Mouse (Mus musculus) lung, embryonic 16.5 days (tissue): ENCODE measurements at regions not wholly inside any gene's neighbourhood (a gene's known extent, or its start where the extent isn't known, plus 50 kb on each side); places are given as distances from the start of the nearest gene placed in this dataset.

Source experiments
- ATAC-seq: fragments of 200-750 bp; cut with Nextera tagmentation; 2 replicates; pipeline ENCODE4 v1.8.0; 2017; ENCODE audit warnings: low read depth, mild to moderate bottlenecking, moderate library complexity
- H3K27ac ChIP-seq: fragments of 300-500 bp; sonication (generic); 2 replicates; pipeline ENCODE4 v1.5.1; 2014; ENCODE audit warnings: mild to moderate bottlenecking, control low read depth, low read length
- H3K27me3 ChIP-seq: fragments of 300-500 bp; sonication (generic); 2 replicates; pipeline ENCODE4 v1.6.1; 2014; ENCODE audit warnings: low read depth, low read length, mixed read lengths; ENCODE audit not compliant: control insufficient read depth, insufficient read depth
- H3K36me3 ChIP-seq: fragments of 300-500 bp; sonication (generic); 2 replicates; pipeline ENCODE4 v1.6.1; 2014; ENCODE audit warnings: low read length; ENCODE audit not compliant: control insufficient read depth, insufficient read depth
- H3K4me1 ChIP-seq: fragments of 300-500 bp; sonication (generic); replicated peaks from 2 replicates; pipeline ENCODE4 v1.6.1; 2014; ENCODE audit warnings: low read length, mixed read lengths; ENCODE audit not compliant: control insufficient read depth, insufficient read depth
- H3K4me2 ChIP-seq: fragments of 300-500 bp; sonication (generic); 2 replicates; pipeline ENCODE4 v1.6.1; 2014; ENCODE audit warnings: low read depth, low read length, control low read depth
- H3K4me3 ChIP-seq: fragments of 300-500 bp; sonication (generic); 2 replicates; pipeline ENCODE4 v1.5.1; 2014; ENCODE audit warnings: mild to moderate bottlenecking, low read length, control low read depth
- H3K9ac ChIP-seq: fragments of 300-500 bp; sonication (generic); 2 replicates; pipeline ENCODE4 v1.6.1; 2014; ENCODE audit warnings: low read length, control low read depth
- H3K9me3 ChIP-seq: fragments of 300-500 bp; sonication (generic); 2 replicates; pipeline ENCODE4 v1.6.1; 2016; ENCODE audit warnings: low read length; ENCODE audit not compliant: control insufficient read depth
- WGBS: fragments of 180-500 bp; shearing (Covaris S2); extraction: QIAGEN DNeasy Blood & Tissue Kit; methylation state at CpG from one replicate; pipeline ENCODE4 v1.1.7; 2014; 5-methylcytosine and 5-hydroxymethylcytosine counted together

DNA sequence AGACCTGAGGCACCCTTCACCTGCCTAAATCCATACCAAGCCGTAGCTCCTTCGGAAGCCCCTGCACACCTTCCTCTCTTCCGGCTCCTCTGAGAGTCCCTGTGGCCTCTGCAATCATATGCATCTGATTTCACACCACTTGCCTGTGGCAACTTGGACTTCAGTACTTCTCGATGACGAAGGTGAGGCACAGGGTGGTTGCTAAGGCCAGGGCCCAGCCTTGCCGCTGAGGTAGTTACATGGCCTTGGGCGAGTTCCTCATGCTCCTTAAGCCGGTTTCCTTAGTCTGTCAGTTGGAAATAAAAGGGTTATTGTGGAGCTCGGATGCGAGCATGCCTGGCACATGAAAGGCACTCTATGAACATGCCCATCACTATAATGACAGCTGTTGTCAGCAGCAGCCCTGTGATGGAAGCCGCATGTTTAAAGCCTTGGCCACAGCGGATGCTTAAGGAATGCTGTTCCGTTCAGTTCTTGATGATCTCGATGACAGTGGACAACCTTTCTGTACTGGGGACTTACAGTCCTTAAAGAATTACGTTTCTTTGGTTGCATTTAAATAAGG lies 162.0 kb upstream of the Zfp703 start:
- Histone ChIP-seq H3K9ac (no peak overlapping the region), H3K4me1 (peaks cover 13% of the 10 kb centered on the region), H3K9me3 (no peaks in the 10 kb centered on the region), H3K36me3 (no peaks in the 10 kb centered on the region), H3K27ac (no peak overlapping the region), H3K27me3 (no peaks in the 10 kb centered on the region; the same call in 1 of the 2 replicates), H3K4me2 (no peak overlapping the region), H3K4me3 (no peak overlapping the region)
- no peak for ATAC-seq
- WGBS = 77% methylated on average over 15 of the region's 15 CpGs

DNA sequence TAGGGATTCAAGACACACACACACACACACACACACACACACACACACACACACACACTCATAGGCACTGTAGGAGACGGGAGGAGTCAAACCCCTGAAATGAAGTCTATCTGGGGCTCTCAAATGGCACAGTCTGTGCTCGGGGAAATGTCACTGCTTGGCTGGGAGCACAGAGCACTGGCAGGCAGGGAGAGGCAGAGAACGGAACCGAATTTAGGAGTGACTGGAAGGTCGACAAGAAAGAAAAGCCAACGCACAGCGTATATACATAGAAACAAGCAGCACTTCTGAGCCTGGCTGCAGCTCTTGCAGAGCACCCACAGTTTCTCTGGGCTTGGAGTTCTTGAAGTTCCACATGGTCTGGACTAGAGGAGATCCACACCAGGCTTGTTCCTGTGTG lies 160.1 kb upstream of the Zfp703 start:
- no peak for ATAC-seq
- no peaks in the 10 kb centered on the region; the same call in 1 of the 2 replicates for H3K27me3 ChIP-seq
- H3K9ac ChIP-seq = no peak overlapping the region
- H3K4me3 ChIP-seq = no peak overlapping the region
- no peak overlapping the region for H3K27ac ChIP-seq
- no peaks in the 10 kb centered on the region for H3K9me3 ChIP-seq
- H3K4me1 ChIP-seq = peaks cover 4% of the 10 kb centered on the region; the same call in 1 of the 2 replicates
- H3K4me2 ChIP-seq = no peak overlapping the region
- 76% methylated on average over 7 of the region's 7 CpGs for WGBS
- H3K36me3 ChIP-seq = no peaks in the 10 kb centered on the region

DNA sequence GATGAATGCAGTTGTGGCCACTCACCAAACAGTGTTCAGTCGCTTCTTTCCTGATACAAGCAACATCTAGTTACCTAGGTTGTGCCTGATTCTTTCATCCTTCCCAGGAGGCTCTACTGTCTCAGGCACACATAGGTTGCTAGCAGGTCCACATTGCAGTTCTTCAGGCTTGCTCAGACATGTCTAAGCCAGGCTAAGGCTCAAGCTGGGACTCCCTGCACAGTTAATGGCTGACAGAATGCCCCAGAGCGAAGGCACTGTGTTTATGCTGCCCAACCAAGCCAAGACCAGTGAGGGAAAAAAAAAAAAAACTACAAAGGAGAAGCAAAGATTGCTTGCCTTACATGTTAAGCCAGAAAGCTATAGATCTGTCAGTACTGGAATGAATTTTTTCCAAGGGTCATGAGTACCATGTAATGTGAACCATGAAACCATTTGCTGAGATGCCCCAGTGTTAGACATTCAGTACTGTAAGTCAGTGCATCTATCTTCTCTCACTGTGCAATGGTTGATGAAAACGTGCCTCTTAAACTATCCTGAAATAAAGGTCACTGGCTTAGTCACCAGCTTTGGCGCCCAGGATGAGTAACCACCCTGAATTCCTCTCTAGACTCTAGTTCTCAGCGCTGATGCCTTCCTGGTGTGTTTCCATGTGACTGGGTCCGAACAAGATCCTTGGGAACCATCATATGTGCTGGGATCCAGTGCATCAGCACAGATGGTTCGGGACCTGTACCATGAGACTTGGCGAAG lies 152.8 kb upstream of the Zfp703 start:
- no peak overlapping the region for H3K9ac ChIP-seq
- no peaks in the 10 kb centered on the region for H3K27me3 ChIP-seq
- no peak overlapping the region for H3K4me2 ChIP-seq
- H3K36me3 ChIP-seq = no peaks in the 10 kb centered on the region
- no peak overlapping the region for H3K27ac ChIP-seq
- H3K4me1 ChIP-seq = peaks cover 5% of the 10 kb centered on the region
- H3K9me3 ChIP-seq = no peaks in the 10 kb centered on the region
- 79% methylated on average over 8 of the region's 8 CpGs for WGBS
- ATAC-seq = no peak
- no peak overlapping the region for H3K4me3 ChIP-seq

DNA sequence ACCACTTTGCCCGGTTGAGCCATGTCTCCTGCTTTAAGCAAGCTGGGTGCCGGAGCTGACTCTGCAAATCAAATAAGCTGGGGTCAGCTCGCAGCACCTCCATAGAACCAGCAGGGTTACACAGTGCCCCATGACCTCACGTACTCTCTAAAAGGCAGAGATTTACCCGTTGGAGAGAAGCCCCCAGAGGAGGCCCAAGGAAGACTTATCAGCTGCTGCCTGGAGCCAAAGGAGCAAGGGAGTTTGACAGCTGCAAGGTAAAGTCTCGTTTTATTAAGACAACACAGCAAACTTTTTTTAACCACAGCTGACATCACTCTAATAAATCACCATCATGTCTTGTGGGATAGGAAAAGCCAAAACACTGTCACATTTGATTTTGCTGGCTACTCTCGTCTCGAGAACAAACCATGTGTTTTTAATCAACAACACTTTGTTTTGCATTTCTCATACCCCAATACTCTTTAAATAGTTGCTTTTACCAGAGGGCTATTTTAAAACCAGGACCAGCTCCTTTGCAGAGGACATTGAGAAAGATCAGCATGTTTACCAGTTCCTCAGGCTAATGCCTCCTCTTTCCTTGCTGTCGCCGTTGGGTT lies 148.7 kb upstream of the Zfp703 start:
- Histone ChIP-seq H3K27me3 (no peaks in the 10 kb centered on the region), H3K4me2 (no peak overlapping the region), H3K36me3 (no peaks in the 10 kb centered on the region), H3K9ac (no peak overlapping the region), H3K9me3 (no peaks in the 10 kb centered on the region), H3K4me1 (peaks cover 16% of the 10 kb centered on the region), H3K4me3 (no peak overlapping the region), H3K27ac (peak overlapping the region; percentile 59)
- peak; percentile 76 for ATAC-seq
- WGBS = 21% methylated on average over 10 of the region's 10 CpGs

DNA sequence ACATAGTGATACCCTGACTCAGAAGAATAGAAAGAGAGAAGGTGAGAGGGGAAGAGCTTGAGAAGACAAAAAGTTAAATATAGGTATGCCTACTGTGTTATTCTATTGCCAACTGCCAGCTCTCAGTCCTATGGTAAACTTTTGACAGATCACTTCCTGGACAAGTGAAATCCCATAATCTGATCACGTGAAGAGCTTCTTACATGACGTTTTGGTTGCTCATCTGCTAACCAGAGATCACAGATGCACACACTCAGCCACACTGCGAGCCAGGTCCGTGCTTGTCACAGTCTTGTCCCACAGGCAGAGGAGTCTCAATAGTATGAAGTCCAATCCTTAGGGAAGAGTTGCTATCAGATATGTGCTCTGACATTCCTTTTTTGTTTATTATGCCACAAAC lies 147.8 kb upstream of the Zfp703 start:
- 49% methylated on average over 4 of the region's 4 CpGs for WGBS
- H3K27ac ChIP-seq = peak overlapping the region; percentile 59
- no peak for ATAC-seq

DNA sequence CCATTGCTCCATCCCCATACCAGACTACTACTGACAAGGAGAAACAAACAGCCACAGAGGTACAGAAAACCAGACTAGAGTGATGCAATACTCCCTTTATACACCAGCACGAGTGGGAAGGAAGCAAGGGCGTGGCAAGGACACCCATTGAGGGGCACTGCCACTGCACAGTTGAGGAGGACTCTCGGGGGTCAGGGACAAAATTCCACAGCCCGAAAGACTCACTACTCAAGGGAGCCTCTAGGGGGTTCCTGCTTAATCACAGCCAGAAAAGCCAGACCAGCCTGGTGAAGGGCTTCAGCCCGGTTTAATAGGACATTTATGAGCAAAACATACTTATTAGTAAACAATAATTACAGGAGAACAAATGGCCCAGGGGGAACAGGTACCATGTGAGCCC lies 146.0 kb upstream of the Zfp703 start:
- H3K27ac ChIP-seq = no peak overlapping the region
- no peaks in the 10 kb centered on the region for H3K36me3 ChIP-seq
- H3K4me1 ChIP-seq = peaks cover 30% of the 10 kb centered on the region
- 19% methylated on average over 5 of the region's 5 CpGs for WGBS
- ATAC-seq = no peak
- H3K9ac ChIP-seq = no peak overlapping the region
- no peaks in the 10 kb centered on the region for H3K9me3 ChIP-seq
- H3K27me3 ChIP-seq = no peaks in the 10 kb centered on the region
- no peak overlapping the region for H3K4me3 ChIP-seq
- no peak overlapping the region for H3K4me2 ChIP-seq

More for the DNA sequence above, 147.8 kb upstream of the Zfp703 start:
- peaks cover 22% of the 10 kb centered on the region for H3K4me1 ChIP-seq
- H3K9me3 ChIP-seq = no peaks in the 10 kb centered on the region
- no peaks in the 10 kb centered on the region for H3K27me3 ChIP-seq
- no peaks in the 10 kb centered on the region for H3K36me3 ChIP-seq
- H3K9ac ChIP-seq = no peak overlapping the region
- H3K4me3 ChIP-seq = no peak overlapping the region
- H3K4me2 ChIP-seq = no peak overlapping the region

DNA sequence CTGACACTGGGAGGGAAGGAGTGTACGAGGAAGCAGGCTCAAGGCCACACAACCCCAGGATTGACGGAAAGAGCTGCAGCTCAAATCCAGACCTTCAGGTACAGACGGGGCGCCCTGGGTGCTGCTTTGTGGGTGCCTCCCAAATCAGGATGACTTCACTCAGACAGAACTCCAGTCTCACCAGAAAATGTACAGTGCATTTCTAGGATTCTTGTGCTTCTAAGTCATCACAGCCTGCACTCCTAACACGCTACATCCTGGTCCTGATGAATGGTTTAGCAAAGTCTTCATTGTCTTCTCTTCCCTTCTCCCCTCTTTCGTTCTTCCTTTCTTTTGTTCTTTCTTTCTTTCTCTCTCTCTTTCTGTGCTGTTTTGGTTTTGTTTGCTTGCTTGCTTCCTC lies 145.3 kb upstream of the Zfp703 start:
- WGBS = 72% methylated on average over 6 of the region's 6 CpGs
- no peaks in the 10 kb centered on the region for H3K36me3 ChIP-seq
- ATAC-seq = no peak
- H3K27ac ChIP-seq = no peak overlapping the region
- no peaks in the 10 kb centered on the region for H3K9me3 ChIP-seq
- H3K4me3 ChIP-seq = no peak overlapping the region
- no peak overlapping the region for H3K4me2 ChIP-seq
- H3K4me1 ChIP-seq = peaks cover 30% of the 10 kb centered on the region
- H3K27me3 ChIP-seq = no peaks in the 10 kb centered on the region
- H3K9ac ChIP-seq = no peak overlapping the region

DNA sequence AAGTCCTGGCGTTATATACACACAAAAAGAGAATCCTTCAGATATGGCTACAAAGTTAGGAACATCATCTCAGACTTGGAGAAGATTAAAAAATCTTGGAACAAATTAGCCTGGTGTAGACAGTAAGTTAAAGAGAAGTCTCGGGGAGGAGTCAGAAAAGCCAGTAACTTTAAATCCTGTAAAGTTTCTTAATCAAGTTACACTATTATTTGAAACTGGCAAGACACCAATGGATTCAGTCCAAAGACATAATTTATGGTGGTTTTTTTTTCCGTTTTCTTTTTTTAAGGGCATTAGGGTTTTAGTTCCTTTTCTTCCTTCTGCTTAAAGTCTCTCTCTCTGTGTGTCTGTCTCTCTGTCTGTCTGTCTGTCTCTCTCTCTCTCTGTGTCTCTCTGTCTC lies 144.6 kb upstream of the Zfp703 start:
- H3K4me2 ChIP-seq = no peak overlapping the region
- H3K4me3 ChIP-seq = no peak overlapping the region
- H3K9ac ChIP-seq = no peak overlapping the region
- no peaks in the 10 kb centered on the region for H3K9me3 ChIP-seq
- no peaks in the 10 kb centered on the region for H3K27me3 ChIP-seq
- peak overlapping the region; percentile 62; the same call in 1 of the 2 replicates for H3K27ac ChIP-seq
- H3K36me3 ChIP-seq = no peaks in the 10 kb centered on the region
- peaks cover 30% of the 10 kb centered on the region for H3K4me1 ChIP-seq
- WGBS = 53% methylated on average over 3 of the region's 3 CpGs
- ATAC-seq = no peak

DNA sequence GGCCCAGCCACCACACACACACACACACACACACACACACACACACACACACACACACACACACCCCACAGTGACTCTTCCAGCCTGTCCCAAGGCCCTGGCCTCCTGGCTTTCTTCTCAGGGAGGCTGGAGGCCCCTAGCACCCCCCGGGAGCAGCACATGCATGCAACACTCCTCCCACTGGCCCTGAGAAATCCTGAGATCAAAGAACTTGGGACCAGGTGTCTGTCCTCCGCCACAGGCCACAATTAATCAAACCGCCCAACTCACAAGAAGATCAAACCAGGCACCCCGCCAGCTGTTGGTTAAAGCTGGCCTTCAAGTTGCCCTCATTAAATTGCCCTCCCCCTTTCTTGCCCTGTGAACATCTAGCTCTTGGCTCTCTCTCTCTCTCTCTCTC lies 143.8 kb upstream of the Zfp703 start:
- peak; percentile 61 for ATAC-seq
- WGBS = 24% methylated on average over 4 of the region's 4 CpGs
- Histone ChIP-seq H3K4me2 (no peak overlapping the region), H3K4me3 (no peak overlapping the region), H3K27me3 (no peaks in the 10 kb centered on the region), H3K9me3 (no peaks in the 10 kb centered on the region), H3K27ac (peak overlapping the region; percentile 62; the same call in 1 of the 2 replicates), H3K9ac (no peak overlapping the region), H3K4me1 (peaks cover 27% of the 10 kb centered on the region), H3K36me3 (no peaks in the 10 kb centered on the region)
